Mouse (Mus musculus) stomach, postnatal 0 days (tissue): ENCODE measurements at regions not wholly inside any gene's neighbourhood (a gene's known extent, or its start where the extent isn't known, plus 50 kb on each side); places are given as distances from the start of the nearest gene placed in this dataset.

ENCODE experiments used
- ATAC-seq: fragments of 200-750 bp; cut with Nextera tagmentation; 2 replicates; pipeline ENCODE4 v1.8.0; 2017; ENCODE audit not compliant: low FRiP score, low TSS enrichment
- DNase-seq: peaks from one replicate; pipeline ENCODE4 v3.0.0-alpha.2; 2016; ENCODE audit warnings: low spot score
- H3K27ac ChIP-seq: fragments of 300-500 bp; sonication (generic); replicated peaks from 2 replicates; pipeline ENCODE4 v1.5.1; 2014; ENCODE audit warnings: mild to moderate bottlenecking, control low read depth
- H3K27me3 ChIP-seq: fragments of 300-500 bp; sonication (generic); 2 replicates; pipeline ENCODE4 v1.6.1; 2014; ENCODE audit warnings: low read length; ENCODE audit not compliant: control insufficient read depth, insufficient read depth
- H3K36me3 ChIP-seq: fragments of 300-500 bp; sonication (generic); 2 replicates; pipeline ENCODE4 v1.6.1; 2014; ENCODE audit warnings: low read length, mixed read lengths; ENCODE audit not compliant: control insufficient read depth, insufficient read depth
- H3K4me1 ChIP-seq: fragments of 300-500 bp; sonication (generic); replicated peaks from 2 replicates; pipeline ENCODE4 v1.6.1; 2014; ENCODE audit warnings: antibody characterized with exemption; ENCODE audit not compliant: control insufficient read depth, insufficient read depth
- H3K4me2 ChIP-seq: fragments of 300-500 bp; sonication (generic); replicated peaks from 2 replicates; pipeline ENCODE4 v1.6.1; 2014; ENCODE audit warnings: low read depth, mild to moderate bottlenecking, control low read depth, moderate library complexity
- H3K4me3 ChIP-seq: fragments of 300-500 bp; sonication (generic); 2 replicates; pipeline ENCODE4 v1.5.1; 2014; ENCODE audit warnings: low read depth, low read length, control low read depth
- H3K9ac ChIP-seq: fragments of 300-500 bp; sonication (generic); 2 replicates; pipeline ENCODE4 v1.6.1; 2014; ENCODE audit warnings: mild to moderate bottlenecking, low read length, control low read depth, mixed read lengths
- H3K9me3 ChIP-seq: fragments of 300-500 bp; sonication (generic); 2 replicates; pipeline ENCODE4 v1.6.1; 2016; ENCODE audit warnings: low read length; ENCODE audit not compliant: control insufficient read depth
- CTCF ChIP-seq: IDR thresholded peaks from 2 replicates; pipeline ENCODE4 v1.5.1; 2016; ENCODE audit warnings: antibody characterized with exemption, low read depth, mild to moderate bottlenecking, moderate library complexity
- EP300 ChIP-seq: optimal IDR thresholded peaks from 2 replicates; pipeline ENCODE3; 2016; ENCODE audit warnings: antibody characterized with exemption
- WGBS: fragments of 180-500 bp; shearing (Covaris S2); extraction: QIAGEN DNeasy Blood & Tissue Kit; methylation state at CpG from one replicate; pipeline ENCODE4 v1.1.7; 2014; 5-methylcytosine and 5-hydroxymethylcytosine counted together

DNA sequence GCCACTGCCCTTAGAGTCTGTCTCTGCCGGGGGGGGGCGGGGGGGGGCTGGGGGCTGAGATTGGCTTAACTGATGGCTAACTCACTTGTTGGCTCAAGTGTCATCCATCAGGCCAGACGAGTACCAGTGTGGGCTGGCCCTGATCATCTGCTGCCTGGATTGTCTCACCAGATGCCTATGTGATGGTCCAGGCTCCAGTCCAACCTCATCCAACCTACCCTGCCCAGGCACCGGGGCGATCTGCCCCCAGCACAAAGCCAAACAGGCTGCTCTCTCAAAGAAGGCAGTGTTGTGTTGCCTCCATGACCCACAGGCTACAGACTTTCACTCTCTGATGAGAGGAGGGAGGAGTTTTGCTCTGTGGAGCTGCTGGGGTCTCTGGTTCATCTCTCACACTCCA is 215.7 kb upstream of the Sdk2 start:
- H3K4me2 ChIP-seq, result no peak overlapping the region
- no peaks in the 10 kb centered on the region for H3K27me3 ChIP-seq
- ATAC-seq (no peak), DNase-seq (no peak)
- H3K9me3 ChIP-seq, result no peaks in the 10 kb centered on the region
- no peak for TF ChIP-seq CTCF
- no peak for TF ChIP-seq EP300
- no peak overlapping the region for H3K4me3 ChIP-seq
- WGBS, result 57% methylated on average over 5 of the region's 5 CpGs
- no peak overlapping the region for H3K27ac ChIP-seq
- H3K36me3 ChIP-seq, result no peaks in the 10 kb centered on the region
- no peaks in the 10 kb centered on the region for H3K4me1 ChIP-seq
- no peak overlapping the region for H3K9ac ChIP-seq

DNA sequence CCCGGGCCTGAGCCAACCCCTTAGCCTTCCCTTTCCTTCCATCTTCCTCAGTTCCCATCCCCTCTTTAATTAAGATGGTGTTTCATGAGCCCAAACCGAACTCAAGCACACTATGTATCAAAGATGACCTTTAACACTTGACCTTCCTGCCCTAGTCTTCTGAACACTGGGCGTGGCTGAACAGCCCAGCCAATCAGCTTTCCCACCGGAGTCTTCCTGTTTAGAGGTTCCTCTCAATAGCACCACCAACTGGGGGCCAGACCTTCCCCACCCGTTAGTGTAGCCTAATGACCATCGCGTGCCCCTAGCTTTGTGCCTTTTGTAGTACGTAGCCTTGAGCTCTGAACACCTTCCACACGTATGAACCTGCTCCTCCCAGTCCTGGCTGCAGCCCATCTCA is 215.0 kb upstream of the Sdk2 start:
- no peak for TF ChIP-seq EP300
- TF ChIP-seq CTCF, result no peak
- no peaks in the 10 kb centered on the region for H3K9me3 ChIP-seq
- no peaks in the 10 kb centered on the region for H3K4me1 ChIP-seq
- H3K4me2 ChIP-seq, result no peak overlapping the region
- no peak overlapping the region for H3K27ac ChIP-seq
- no peak overlapping the region for H3K9ac ChIP-seq
- H3K4me3 ChIP-seq, result no peak overlapping the region
- WGBS, result 82% methylated on average over 9 of the region's 9 CpGs
- no peaks in the 10 kb centered on the region for H3K27me3 ChIP-seq
- H3K36me3 ChIP-seq, result no peaks in the 10 kb centered on the region
- no peak for DNase-seq
- ATAC-seq, result no peak

DNA sequence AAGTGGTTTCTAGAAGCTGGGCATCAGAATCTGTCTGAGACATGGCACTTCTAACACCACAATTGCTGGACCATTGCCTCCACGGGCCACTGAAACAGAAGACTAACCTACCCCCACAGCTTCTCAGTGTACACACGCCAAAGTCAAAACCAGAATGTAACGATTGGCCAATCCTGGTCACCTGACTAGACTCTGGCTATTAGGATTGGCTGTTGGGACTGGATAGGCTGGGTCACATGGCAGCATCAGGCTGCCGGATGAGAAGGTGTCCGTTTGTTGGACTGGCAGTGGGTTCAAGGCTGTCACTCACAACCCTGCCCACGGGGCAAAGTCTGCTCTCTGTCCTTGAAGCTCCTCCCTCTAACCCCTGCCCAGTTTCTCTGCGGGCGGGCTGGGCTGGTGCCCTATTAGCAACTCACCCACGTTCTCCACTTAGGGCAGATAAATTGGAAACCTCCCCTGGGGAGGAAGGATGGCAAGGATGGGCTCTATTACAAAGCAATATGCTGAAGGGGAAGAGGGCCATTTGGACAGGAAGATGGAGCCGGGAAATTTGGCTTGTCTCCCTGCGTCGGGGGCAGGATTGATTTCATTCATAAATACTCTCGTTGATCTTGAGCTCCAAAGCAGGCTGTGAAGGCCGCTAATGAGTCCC is 214.3 kb upstream of the Sdk2 start:
- no peak for DNase-seq
- Histone ChIP-seq H3K4me2 (no peak overlapping the region), H3K9ac (no peak overlapping the region), H3K9me3 (no peaks in the 10 kb centered on the region), H3K4me3 (no peak overlapping the region), H3K36me3 (no peaks in the 10 kb centered on the region), H3K4me1 (no peaks in the 10 kb centered on the region), H3K27ac (no peak overlapping the region), H3K27me3 (no peaks in the 10 kb centered on the region)
- TF ChIP-seq EP300, result no peak
- no peak for TF ChIP-seq CTCF
- no peak for ATAC-seq
- WGBS, result 76% methylated on average over 14 of the region's 14 CpGs

DNA sequence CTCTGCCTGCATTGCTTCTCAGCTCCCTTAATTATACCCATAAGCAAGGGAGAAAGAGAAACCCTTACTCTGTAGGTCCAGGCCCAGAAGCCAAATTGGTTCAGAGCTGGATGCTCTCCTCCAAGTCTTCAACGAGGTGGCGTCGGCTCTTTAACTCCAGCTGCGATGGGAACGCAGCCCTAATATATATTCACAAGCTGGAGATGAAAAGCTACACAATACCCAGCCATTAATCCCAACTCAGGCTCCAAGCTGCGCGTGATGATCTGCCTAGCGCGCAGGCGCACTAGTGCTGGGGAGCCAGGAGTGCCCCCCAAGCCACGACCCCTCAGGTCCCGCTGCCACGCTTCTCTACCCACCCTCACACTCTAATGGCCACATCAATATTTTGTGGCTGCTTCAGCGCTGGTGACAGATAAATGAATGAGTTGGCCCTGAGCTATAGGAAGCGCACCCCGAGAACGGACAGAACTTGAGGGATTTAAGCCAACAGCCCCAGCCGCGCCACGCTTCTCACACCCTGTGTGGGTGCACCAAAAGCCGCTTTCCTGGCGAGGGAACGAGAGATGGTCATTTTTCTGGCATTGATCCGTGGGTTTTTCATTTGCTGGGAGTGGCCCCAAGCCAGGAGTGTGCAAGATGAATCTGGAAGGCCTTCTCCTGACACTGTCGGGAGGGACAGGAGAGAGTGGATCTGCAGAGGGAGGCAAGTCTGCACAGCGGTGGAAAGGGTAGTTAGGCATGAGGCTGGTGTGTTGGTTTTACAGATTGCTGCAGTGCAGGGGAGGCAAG is 210.9 kb upstream of the Sdk2 start:
- WGBS, result 81% methylated on average over 26 of the region's 26 CpGs
- no peak for DNase-seq

DNA sequence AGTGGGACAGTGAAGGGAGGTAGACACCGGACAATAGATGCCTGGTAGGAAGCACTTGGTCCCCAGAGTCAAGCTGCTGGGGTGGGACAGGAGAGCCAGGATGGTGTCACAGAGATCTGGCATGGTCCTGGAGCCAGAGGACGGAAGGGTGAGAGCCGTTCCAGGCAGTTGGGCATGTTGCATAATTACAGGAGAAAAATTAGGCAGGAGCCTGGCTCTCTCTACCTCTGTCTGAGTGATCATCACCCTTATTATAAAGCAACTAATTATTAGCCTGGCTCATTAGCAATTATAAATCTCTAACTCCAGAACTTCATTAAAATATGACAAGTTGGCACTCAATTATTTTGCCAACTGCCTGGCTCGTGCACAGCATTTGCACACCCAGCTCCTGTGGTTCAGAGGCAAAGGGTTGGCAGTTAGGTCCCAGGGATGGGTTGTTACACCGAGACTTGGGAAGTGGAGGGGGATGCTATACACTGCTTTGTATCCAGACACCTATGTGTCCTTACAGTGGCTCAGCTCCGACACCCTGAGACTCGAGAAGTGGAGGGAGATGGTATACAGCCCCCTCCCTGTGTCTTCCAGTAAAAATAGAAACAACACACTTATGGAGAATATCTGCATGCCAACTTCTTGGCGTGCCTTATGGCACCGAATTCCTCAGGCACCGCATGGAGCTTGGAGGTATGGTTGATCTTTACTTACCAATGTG is 203.7 kb upstream of the Sdk2 start:
- Histone ChIP-seq H3K27me3 (no peaks in the 10 kb centered on the region; the same call in 1 of the 2 replicates), H3K4me2 (no peak overlapping the region), H3K36me3 (no peaks in the 10 kb centered on the region), H3K4me1 (no peaks in the 10 kb centered on the region), H3K9ac (no peak overlapping the region), H3K9me3 (no peaks in the 10 kb centered on the region), H3K4me3 (no peak overlapping the region), H3K27ac (no peak overlapping the region)
- 86% methylated on average over 10 of the region's 10 CpGs for WGBS
- ATAC-seq (no peak), DNase-seq (no peak)
- TF ChIP-seq CTCF (no peak), EP300 (no peak)

More for the DNA sequence above, 210.9 kb upstream of the Sdk2 start:
- Histone ChIP-seq H3K27me3 (no peaks in the 10 kb centered on the region), H3K9ac (no peak overlapping the region), H3K36me3 (no peaks in the 10 kb centered on the region), H3K4me3 (no peak overlapping the region), H3K4me2 (no peak overlapping the region), H3K9me3 (no peaks in the 10 kb centered on the region), H3K27ac (no peak overlapping the region), H3K4me1 (no peaks in the 10 kb centered on the region)
- TF ChIP-seq EP300, result no peak
- no peak for TF ChIP-seq CTCF
- no peak for ATAC-seq
